Comparison of ENCODE assay signal across 8 mouse cellular contexts in genomic region chr16:46010153-46010905, GRCm38 (mm10). TPM values are rescaled to one million over a fixed set of nuclear protein-coding genes. Genes with fewer than 3 reads are reported as not detected.
DNase-seq lines count a peak whose midpoint lies in the region; ATAC-seq lines count a peak whose summit lies in the region.

Gene Plcxd2 (minus strand): TSS chr16:46010218.

- intact Hi-C loops in gastrocnemius, postnatal 14 days (cut with DNase I; ENCODE audit: low total_unique reads), result no loop called here

- DNase-seq in adrenal gland, adult 2 months, result peak; percentile 97
- DNase-seq in embryo, embryonic 11 days, result peak; percentile 97
- peak; percentile 94 for DNase-seq in gastrocnemius, postnatal 14 days
- DNase-seq in induced T-regulatory cell, adult 2 months (ENCODE audit: low read depth), result peak; percentile 97
- DNase-seq in left cerebral cortex, adult 8-10 months (ENCODE audit: low spot score in 2 of 2), result peak; percentile 84 to 93
- peak; percentile 96 for DNase-seq in right cerebral cortex, adult 18-20 months
- peak; percentile 89 for DNase-seq in urinary bladder, adult 2 months (ENCODE audit: low spot score)

- ATAC-seq in megakaryocyte, adult 5-6 weeks (ENCODE audit: poor library complexity, severe bottlenecking), result peak; percentile 91

RNA-seq across cellular contexts. Expression of gene Plcxd2, which starts in this region (rescaled TPM):
- under 1 TPM; 0.35 to 0.62 TPM for total RNA-seq in adrenal gland, adult 2 months (2021)
- 0.13 and 0.21 TPM in 2 replicates for polyA plus RNA-seq in adrenal gland, adult 2 months (2012; rRNA removed)
- total RNA-seq in gastrocnemius, postnatal 14 days (2021), result under 1 TPM; 0.33 to 0.43 TPM
- total RNA-seq in left cerebral cortex, adult 8-10 months (2022), result 10 to 100 TPM; 53.2 to 61.9 (median 56.1) TPM
- total RNA-seq in megakaryocyte, adult 5-6 weeks (2015), result 1.7 and 1.9 TPM in 2 replicates
- total RNA-seq in megakaryocyte, adult 5-6 weeks (2017), result 1.5 and 2.2 TPM in 2 replicates
- 0.63 and 0.78 TPM in 2 replicates for polyA plus RNA-seq in urinary bladder, adult 2 months (2012; rRNA removed)

Comparison
In these comparisons a context has a peak if more than half of its experiments do, and no peak if none do; other contexts are left out.
1. Peak in every context shown above with its lines: DNase-seq and ATAC-seq.
2. RNA of gene Plcxd2 (total RNA-seq): 53.2 to 61.9 TPM in left cerebral cortex, adult 8-10 months; 1.5 to 2.2 TPM in megakaryocyte, adult 5-6 weeks, 0.35 to 0.62 TPM in adrenal gland, adult 2 months and 0.33 to 0.43 TPM in gastrocnemius, postnatal 14 days; every median in the first group is over 10 times any median in the second.
3. Peak in DNase-seq in adrenal gland, adult 2 months; RNA of the gene not detected or under 1 TPM.
4. Peak in DNase-seq in gastrocnemius, postnatal 14 days; RNA of the gene not detected or under 1 TPM.
5. Peak in DNase-seq in urinary bladder, adult 2 months; RNA of the gene not detected or under 1 TPM.